Mouse (Mus musculus) intestine, postnatal 0 days (tissue): ENCODE data around the gene Cdh18. TPM values are rescaled to one million over a fixed set of nuclear protein-coding genes. Genes with fewer than 3 reads are reported as not detected.

Experiments used
- ATAC-seq: fragments of 200-750 bp; cut with Nextera tagmentation; 2 replicates; pipeline ENCODE4 v1.8.0; 2017; ENCODE audit warnings: mild to moderate bottlenecking, moderate TSS enrichment, moderate library complexity
- H3K27ac ChIP-seq: fragments of 300-500 bp; sonication (generic); 2 replicates; pipeline ENCODE4 v1.5.1; 2014; ENCODE audit warnings: mild to moderate bottlenecking, low read depth, low read length, moderate library complexity
- H3K27me3 ChIP-seq: fragments of 300-500 bp; sonication (generic); replicated peaks from 2 replicates; pipeline ENCODE4 v1.6.1; 2014; ENCODE audit warnings: low read length, mixed read lengths; ENCODE audit not compliant: control insufficient read depth, insufficient read depth
- H3K36me3 ChIP-seq: fragments of 300-500 bp; sonication (generic); 2 replicates; pipeline ENCODE4 v1.6.1; 2014; ENCODE audit warnings: mild to moderate bottlenecking, moderate library complexity; ENCODE audit not compliant: control insufficient read depth, insufficient read depth
- H3K4me1 ChIP-seq: fragments of 300-500 bp; sonication (generic); replicated peaks from 2 replicates; pipeline ENCODE4 v1.6.1; 2014; ENCODE audit warnings: antibody characterized with exemption, low read length, mixed read lengths; ENCODE audit not compliant: control insufficient read depth, insufficient read depth
- H3K4me2 ChIP-seq: fragments of 300-500 bp; sonication (generic); replicated peaks from 2 replicates; pipeline ENCODE4 v1.6.1; 2014; ENCODE audit warnings: low read depth, mild to moderate bottlenecking, moderate library complexity
- H3K4me3 ChIP-seq: fragments of 300-500 bp; sonication (generic); 2 replicates; pipeline ENCODE4 v1.5.1; 2014; ENCODE audit warnings: low read depth, low read length
- H3K9ac ChIP-seq: fragments of 300-500 bp; sonication (generic); 2 replicates; pipeline ENCODE4 v1.6.1; 2014; ENCODE audit warnings: mild to moderate bottlenecking, low read depth, low read length
- H3K9me3 ChIP-seq: fragments of 300-500 bp; sonication (generic); 2 replicates; pipeline ENCODE4 v1.6.1; 2016; ENCODE audit warnings: mixed run types; ENCODE audit not compliant: control insufficient read depth
- CTCF ChIP-seq: sonication (generic); IDR thresholded peaks from 2 replicates; pipeline ENCODE4 v1.5.1; 2016; ENCODE audit warnings: low read depth, mild to moderate bottlenecking, control low read depth, antibody characterized with exemption, moderate library complexity
- WGBS: fragments of 180-500 bp; shearing (Covaris S2); extraction: QIAGEN DNeasy Blood & Tissue Kit; methylation state at CpG from one replicate; pipeline ENCODE4 v1.1.7; 2014; 5-methylcytosine and 5-hydroxymethylcytosine counted together
- polyA plus RNA-seq: library from polyadenylated mRNA; unstranded; fragments of >200 nt; fragmentation: Nextera tagmentation; extraction: Ambion mirVana; gene quantifications from 2 replicates; pipeline ENCODE4 v1.2.1, GENCODE M21; 2015

The Cdh18 gene
- polyA plus RNA-seq, 1 experiment from 2014 or later = 0.25 TPM

GRCm38 (mm10) chr15:23385816-23386215 is 837.0 kb downstream of the Cdh18 start:
- no peaks in the 10 kb centered on the region for H3K27me3 ChIP-seq
- no peak for ATAC-seq
- H3K36me3 ChIP-seq = no peaks in the 10 kb centered on the region
- H3K27ac ChIP-seq = no peak overlapping the region
- 41% methylated on average over 4 of the region's 4 CpGs for WGBS
- TF ChIP-seq CTCF = no peak
- no peak overlapping the region for H3K9ac ChIP-seq
- no peaks in the 10 kb centered on the region for H3K9me3 ChIP-seq
- no peaks in the 10 kb centered on the region for H3K4me1 ChIP-seq
- H3K4me3 ChIP-seq = no peak overlapping the region
- H3K4me2 ChIP-seq = no peak overlapping the region

- no peak for ATAC-seq
- Histone ChIP-seq H3K9ac (no peak overlapping the region), H3K27ac (no peak overlapping the region), H3K4me2 (no peak overlapping the region), H3K36me3 (no peaks in the 10 kb centered on the region), H3K4me1 (no peaks in the 10 kb centered on the region), H3K4me3 (no peak overlapping the region), H3K27me3 (no peaks in the 10 kb centered on the region), H3K9me3 (no peaks in the 10 kb centered on the region)
- TF ChIP-seq CTCF = no peak
Observed at GRCm38 (mm10) chr15:23396646-23397045, 847.8 kb downstream of the Cdh18 start.

- Histone ChIP-seq H3K27ac (no peak overlapping the region), H3K36me3 (no peaks in the 10 kb centered on the region), H3K4me1 (no peaks in the 10 kb centered on the region), H3K27me3 (no peaks in the 10 kb centered on the region), H3K9ac (no peak overlapping the region), H3K9me3 (no peaks in the 10 kb centered on the region), H3K4me2 (no peak overlapping the region), H3K4me3 (no peak overlapping the region)
- WGBS = 95% methylated on average over 2 of the region's 2 CpGs
- no peak for TF ChIP-seq CTCF
- no peak for ATAC-seq
Observed at GRCm38 (mm10) chr15:23403792-23404191, 855.0 kb downstream of the Cdh18 start.

- H3K4me3 ChIP-seq = no peak overlapping the region
- H3K9me3 ChIP-seq = no peaks in the 10 kb centered on the region
- WGBS = 78% methylated on average over 1 of the region's 1 CpGs
- no peak overlapping the region for H3K4me2 ChIP-seq
- H3K36me3 ChIP-seq = no peaks in the 10 kb centered on the region
- H3K4me1 ChIP-seq = no peaks in the 10 kb centered on the region
- no peak for TF ChIP-seq CTCF
- H3K9ac ChIP-seq = no peak overlapping the region
- no peak for ATAC-seq
- H3K27me3 ChIP-seq = no peaks in the 10 kb centered on the region
- H3K27ac ChIP-seq = no peak overlapping the region
Observed at GRCm38 (mm10) chr15:23408256-23408655, 859.4 kb downstream of the Cdh18 start.

- 50% methylated on average over 5 of the region's 5 CpGs for WGBS
- H3K27me3 ChIP-seq = no peaks in the 10 kb centered on the region
- no peaks in the 10 kb centered on the region for H3K4me1 ChIP-seq
- H3K9ac ChIP-seq = no peak overlapping the region
- ATAC-seq = no peak
- no peaks in the 10 kb centered on the region for H3K36me3 ChIP-seq
- H3K4me3 ChIP-seq = no peak overlapping the region
- no peak overlapping the region for H3K27ac ChIP-seq
- no peak overlapping the region for H3K4me2 ChIP-seq
- no peaks in the 10 kb centered on the region for H3K9me3 ChIP-seq
- no peak for TF ChIP-seq CTCF
Observed at GRCm38 (mm10) chr15:23416450-23417080, 867.7 kb downstream of the Cdh18 start.

- H3K9ac ChIP-seq = no peak overlapping the region
- no peaks in the 10 kb centered on the region for H3K36me3 ChIP-seq
- ATAC-seq = no peak
- no peak for TF ChIP-seq CTCF
- H3K27ac ChIP-seq = no peak overlapping the region
- H3K27me3 ChIP-seq = no peaks in the 10 kb centered on the region
- H3K4me2 ChIP-seq = no peak overlapping the region
- no peaks in the 10 kb centered on the region for H3K4me1 ChIP-seq
- H3K4me3 ChIP-seq = no peak overlapping the region
- no peaks in the 10 kb centered on the region for H3K9me3 ChIP-seq
Observed at GRCm38 (mm10) chr15:23418158-23418557, 869.3 kb downstream of the Cdh18 start.

- Histone ChIP-seq H3K27me3 (no peaks in the 10 kb centered on the region), H3K9ac (no peak overlapping the region), H3K27ac (no peak overlapping the region), H3K4me1 (no peaks in the 10 kb centered on the region), H3K36me3 (no peaks in the 10 kb centered on the region), H3K4me3 (no peak overlapping the region), H3K9me3 (no peaks in the 10 kb centered on the region), H3K4me2 (no peak overlapping the region)
- TF ChIP-seq CTCF = no peak
- 53% methylated on average over 3 of the region's 3 CpGs for WGBS
- ATAC-seq = no peak
Observed at GRCm38 (mm10) chr15:23420010-23420409, 871.2 kb downstream of the Cdh18 start.
